Mouse (Mus musculus) bone marrow, adult 2 months (tissue): ENCODE measurements around the gene Rpl34. TPM values are rescaled to one million over a fixed set of nuclear protein-coding genes. Genes with fewer than 3 reads are reported as not detected.
A peak's percentile ranks its signal among the peaks of the same experiment; 100 is the strongest.

Experiments
- H3K27ac ChIP-seq: fragments of 200-500 bp; 2 replicates; pipeline ENCODE4 v1.5.1; 2012; ENCODE audit warnings: low read depth, mild to moderate bottlenecking, control low read depth, inconsistent platforms, low read length; ENCODE audit not compliant: control insufficient read depth, poor library complexity, insufficient read depth
- H3K4me1 ChIP-seq: fragments of 200-500 bp; 2 replicates; pipeline ENCODE4 v1.6.1; 2011; ENCODE audit warnings: low read length; ENCODE audit not compliant: control insufficient read depth, insufficient read depth
- H3K4me3 ChIP-seq: fragments of 200-500 bp; replicated peaks from 2 replicates; pipeline ENCODE3; 2011; ENCODE audit warnings: mild to moderate bottlenecking, low read depth, low read length, control low read depth; ENCODE audit not compliant: control insufficient read depth
- CTCF ChIP-seq: fragments of 200-500 bp; IDR thresholded peaks from 2 replicates; pipeline ENCODE4 v1.5.1; 2011; ENCODE audit warnings: low read length, control low read depth; ENCODE audit not compliant: control insufficient read depth, insufficient read depth
- POLR2A ChIP-seq: fragments of 200-500 bp; IDR thresholded peaks from 2 replicates; pipeline ENCODE4 v1.6.1; 2011; ENCODE audit warnings: low read depth, mild to moderate bottlenecking, control low read depth, low read length, borderline replicate concordance; ENCODE audit not compliant: control insufficient read depth
- whole genome bisulfite sequencing: fragments of 180-500 bp; shearing (Covaris S2); methylation state at CpG from one replicate; pipeline ENCODE4 v1.1.7; 2018; 5-methylcytosine and 5-hydroxymethylcytosine counted together
- polyA plus RNA-seq: library from polyadenylated mRNA; stranded (reverse); fragments of >200 nt; gene quantifications from 2 replicates; pipeline ENCODE4 v1.2.4, GENCODE M21; 2011; ENCODE audit warnings: low replicate concordance; ENCODE audit not compliant: missing spikeins, insufficient read depth, insufficient read length

The Rpl34 gene
- polyA plus RNA-seq, 1 experiment = 941 TPM

DNA sequence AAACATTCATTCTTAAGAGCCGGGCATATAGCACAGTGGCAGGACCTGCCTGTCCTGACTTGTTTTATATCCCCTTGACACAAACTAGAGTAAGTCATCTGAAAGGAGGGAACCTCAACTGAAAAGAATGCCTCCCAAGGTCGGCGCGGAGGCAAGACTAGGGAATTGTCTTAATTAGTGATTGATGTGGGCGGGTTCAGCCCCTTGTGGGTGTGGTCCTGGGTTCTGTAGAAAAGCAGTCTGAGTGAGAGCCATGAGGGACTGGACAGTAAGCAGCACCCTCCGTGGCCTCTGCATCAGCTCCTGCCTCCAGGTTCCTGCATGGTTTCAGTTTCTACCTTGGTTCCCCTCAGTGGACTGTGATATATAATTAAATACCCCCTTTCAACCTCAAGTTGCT is 27.9 kb downstream of the Rpl34 start:
- WGBS = 85% methylated on average over 6 of the region's 6 CpGs
- no peak for TF ChIP-seq POLR2A
- TF ChIP-seq CTCF = no peak
- no peaks in the 10 kb centered on the region; the same call in 1 of the 2 replicates for H3K4me1 ChIP-seq
- H3K4me3 ChIP-seq = no peak overlapping the region
- no peak overlapping the region for H3K27ac ChIP-seq

DNA sequence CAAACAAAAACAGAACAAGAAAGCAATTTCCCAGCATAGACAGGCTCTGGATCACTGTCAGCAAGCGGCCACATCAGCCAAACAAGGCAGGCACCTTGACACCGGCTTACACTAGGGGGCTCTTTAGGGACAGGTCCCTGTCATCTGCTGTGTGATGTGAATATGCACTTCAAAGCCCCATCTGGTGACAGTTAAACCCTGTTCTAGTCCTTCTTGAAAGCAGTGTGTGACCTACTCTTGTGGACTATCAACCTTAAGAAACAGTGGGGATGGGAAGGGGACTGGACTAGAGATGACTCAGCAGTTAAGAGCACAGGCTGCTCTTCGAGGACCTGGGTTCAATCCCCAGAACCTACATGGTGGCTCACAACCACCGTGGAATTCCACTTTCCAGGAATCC is 32.6 kb downstream of the Rpl34 start:
- Histone ChIP-seq H3K4me1 (no peaks in the 10 kb centered on the region; the same call in 1 of the 2 replicates), H3K27ac (no peak overlapping the region), H3K4me3 (no peak overlapping the region)
- TF ChIP-seq CTCF (no peak), POLR2A (no peak)
- WGBS = 79% methylated on average over 4 of the region's 4 CpGs

DNA sequence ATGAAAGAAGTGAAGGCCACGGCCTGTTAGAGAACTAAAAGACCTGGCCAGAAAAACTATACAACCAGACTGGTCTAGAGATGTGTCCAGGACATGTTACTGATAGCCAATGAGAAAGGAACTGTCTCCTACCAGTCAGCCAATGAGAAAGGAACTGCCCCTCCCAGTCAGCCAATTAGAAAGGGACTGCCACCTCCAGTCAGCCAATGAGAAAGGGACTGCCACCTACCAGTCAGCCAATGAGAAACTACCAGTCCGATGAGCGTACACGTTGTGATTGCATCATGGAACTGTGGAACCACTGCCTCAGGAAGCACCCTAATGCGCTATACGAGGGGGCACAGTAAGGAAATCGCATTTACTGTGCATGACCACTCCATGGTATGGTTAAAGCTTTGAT is 35.5 kb downstream of the Rpl34 start:
- no peaks in the 10 kb centered on the region; the same call in 1 of the 2 replicates for H3K4me1 ChIP-seq
- WGBS = 77% methylated on average over 7 of the region's 7 CpGs
- no peak overlapping the region for H3K4me3 ChIP-seq
- no peak for TF ChIP-seq POLR2A
- TF ChIP-seq CTCF = no peak
- no peak overlapping the region for H3K27ac ChIP-seq

GRCm38 (mm10) chr3:130694041-130694593 is 36.1 kb downstream of the Rpl34 start:
- WGBS = 69% methylated on average over 9 of the region's 9 CpGs
- H3K4me1 ChIP-seq = no peaks in the 10 kb centered on the region; the same call in 1 of the 2 replicates
- H3K4me3 ChIP-seq = no peak overlapping the region
- no peak overlapping the region for H3K27ac ChIP-seq
- no peak for TF ChIP-seq CTCF
- TF ChIP-seq POLR2A = no peak

- Histone ChIP-seq H3K27ac (peak overlapping the region; percentile 83), H3K4me1 (no peaks in the 10 kb centered on the region; the same call in 1 of the 2 replicates), H3K4me3 (peak overlapping the region; percentile 62)
- TF ChIP-seq CTCF (no peak), POLR2A (no peak)
- 16% methylated on average over 12 of the region's 12 CpGs for WGBS
Measured at GRCm38 (mm10) chr3:130691596-130692170, 38.5 kb downstream of the Rpl34 start.

- TF ChIP-seq CTCF (no peak), POLR2A (0 out of 2 replicates have a peak, but pooled peaks have one; percentile 38)
- Histone ChIP-seq H3K27ac (peak overlapping the region; percentile 83), H3K4me3 (peak overlapping the region; percentile 62), H3K4me1 (no peaks in the 10 kb centered on the region; the same call in 1 of the 2 replicates)
- 7% methylated on average over 20 of the region's 20 CpGs for WGBS
Measured at GRCm38 (mm10) chr3:130690834-130691595, 39.2 kb downstream of the Rpl34 start.

GRCm38 (mm10) chr3:130689630-130690029 is 40.6 kb downstream of the Rpl34 start:
- H3K27ac ChIP-seq = no peak overlapping the region
- WGBS = 38% methylated on average over 12 of the region's 12 CpGs
- no peaks in the 10 kb centered on the region; the same call in 1 of the 2 replicates for H3K4me1 ChIP-seq
- no peak overlapping the region for H3K4me3 ChIP-seq
- peak; percentile 73 for TF ChIP-seq CTCF
- TF ChIP-seq POLR2A = no peak

- WGBS = 90% methylated on average over 1 of the region's 1 CpGs
- H3K27ac ChIP-seq = no peak overlapping the region
- no peak overlapping the region for H3K4me3 ChIP-seq
- no peak for TF ChIP-seq CTCF
- TF ChIP-seq POLR2A = no peak
- H3K4me1 ChIP-seq = no peaks in the 10 kb centered on the region; the same call in 1 of the 2 replicates
Measured at GRCm38 (mm10) chr3:130687051-130687450, 43.1 kb downstream of the Rpl34 start.
